In the genomic region with DNA sequence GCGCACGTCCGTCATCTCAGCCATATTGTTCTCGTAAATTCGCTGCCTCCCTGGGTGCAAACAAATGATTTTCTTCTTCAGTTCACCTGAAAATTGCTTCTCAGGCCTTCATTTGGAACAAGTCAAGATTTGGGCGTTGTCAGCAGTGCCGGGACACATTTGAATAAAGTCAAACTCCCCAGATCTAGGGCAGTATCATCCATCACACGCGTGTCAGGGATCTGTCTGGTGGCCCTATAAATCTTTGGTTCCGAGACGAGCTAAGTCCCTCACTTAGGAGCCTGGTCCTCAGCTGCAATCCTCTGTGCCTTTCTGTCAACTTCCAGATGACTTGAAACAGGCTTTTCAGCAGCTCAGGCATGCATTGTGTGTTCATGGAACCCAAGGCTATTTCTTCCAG, we compare ENCODE assay signal across 26 mouse cellular contexts.
DNase-seq lines count a peak whose midpoint lies in the region; ATAC-seq and TF ChIP-seq lines count a peak whose summit lies in the region.
"Had no signal": no experiment of that assay in that cellular context is flagged by ENCODE, and none has a peak within 500 bp of the region (broad histone marks: within the 10 kb centered on the region; RNA-seq: fewer than 3 reads in every experiment).

No protein-coding gene starts in this region.

- no peak for TF ChIP-seq POLR2A in brain, embryonic 14.5 days (IDR thresholded peaks at IDR 0.05; ENCODE audit: borderline replicate concordance, extremely low read depth, insufficient read depth, insufficient read length, poor library complexity, severe bottlenecking)

- no peaks in the 10 kb centered on the region for H3K9me3 ChIP-seq in neural tube, embryonic 12.5 days
- H3K9me3 ChIP-seq: embryonic facial prominence, embryonic 15.5 days; midbrain, embryonic 13.5 days had no signal

- 0 out of 2 replicates have a peak, but pooled peaks have one; percentile 41 for ATAC-seq in neural tube, embryonic 12.5 days (ENCODE audit: low FRiP score, low read depth)
- ATAC-seq: liver, postnatal 0 days; midbrain, embryonic 13.5 days; Patski had no signal

- H3K4me3 ChIP-seq in neural tube, embryonic 12.5 days: no peak overlapping the region
- H3K4me3 ChIP-seq: embryonic facial prominence, embryonic 15.5 days; left cerebral cortex, adult 2 months; midbrain, embryonic 13.5 days had no signal

- H3K9ac ChIP-seq in neural tube, embryonic 12.5 days: no peak overlapping the region
- H3K9ac ChIP-seq: embryonic facial prominence, embryonic 15.5 days; liver, postnatal 0 days; midbrain, embryonic 13.5 days had no signal

- no peak overlapping the region for H3K27ac ChIP-seq in neural tube, embryonic 12.5 days
- H3K27ac ChIP-seq: embryonic facial prominence, embryonic 15.5 days; kidney, postnatal 0 days; left cerebral cortex, adult 2 months; midbrain, embryonic 13.5 days; stomach, postnatal 0 days had no signal

- no peaks in the 10 kb centered on the region for H3K36me3 ChIP-seq in neural tube, embryonic 12.5 days
- H3K36me3 ChIP-seq: embryonic facial prominence, embryonic 15.5 days; G1E; midbrain, embryonic 13.5 days had no signal

- H3K4me1 ChIP-seq in neural tube, embryonic 12.5 days: peaks cover 6% of the 10 kb centered on the region; the same call in 1 of the 2 replicates
- H3K4me1 ChIP-seq: embryonic facial prominence, embryonic 15.5 days; midbrain, embryonic 13.5 days had no signal

- WGBS in neural tube, embryonic 12.5 days: 30% methylated on average over 11 of the region's 11 CpGs

- peak; percentile 9 to 29 for DNase-seq in frontal cortex, postnatal 36 days (ENCODE audit: low spot score in 2 of 2)
- no peak for DNase-seq in frontal cortex, postnatal 14 days (ENCODE audit: low spot score in 2 of 2)
- peak; percentile 66 for DNase-seq in brain, embryonic 14.5 days (ENCODE audit: low read depth)
- peak; percentile 34 for DNase-seq in embryo, embryonic 11 days
- DNase-seq in cerebellum, postnatal 25 days: no peak
- no peak for DNase-seq in thymus, postnatal 0 days (ENCODE audit: low spot score)
- DNase-seq: adrenal gland, postnatal 36 days; cerebellum, adult 11-12 months; cerebellum, postnatal 10 days; gastrocnemius, postnatal 14 days; heart, adult 11 months; kidney, adult 2 months; liver, postnatal 0 days; lung, postnatal 14 days; thymus, postnatal 14 days had no signal

- H3K27me3 ChIP-seq in neural tube, embryonic 12.5 days (replicated peaks): no peaks in the 10 kb centered on the region
- H3K27me3 ChIP-seq: CH12.LX; embryonic facial prominence, embryonic 15.5 days; midbrain, embryonic 13.5 days had no signal

- peak overlapping the region; percentile 28 for H3K4me2 ChIP-seq in neural tube, embryonic 12.5 days (replicated peaks)
- H3K4me2 ChIP-seq: embryonic facial prominence, embryonic 15.5 days; heart, embryonic 11.5 days; liver, embryonic 11.5 days; midbrain, embryonic 13.5 days had no signal

- TF ChIP-seq CTCF in brain, embryonic 14.5 days (IDR thresholded peaks at IDR 0.05; ENCODE audit: borderline replicate concordance, extremely low read depth, insufficient read depth, insufficient read length): no peak

Comparison
In these comparisons a context has a peak if more than half of its experiments do, and no peak if none do; other contexts are left out.
1. DNase-seq: peak in frontal cortex, postnatal 36 days (2 of 2), brain, embryonic 14.5 days (single experiment) and embryo, embryonic 11 days (single experiment); none in frontal cortex, postnatal 14 days (0 of 2), cerebellum, postnatal 25 days (0 of 2) and thymus, postnatal 0 days (single experiment).